Mouse (Mus musculus) limb, embryonic 11.5 days (tissue): ENCODE results near the gene Ppat. TPM values are rescaled to one million over a fixed set of nuclear protein-coding genes. Genes with fewer than 3 reads are reported as not detected.
"Not testable (repeated sequence)": the region's sequence is repeated elsewhere in the genome, so short reads cannot be mapped to it uniquely, and the experiment has no call there.

Experiments
- ATAC-seq: fragments of 200-750 bp; cut with Nextera tagmentation; 2 replicates; pipeline ENCODE4 v1.8.0; 2017; ENCODE audit warnings: low read depth; ENCODE audit not compliant: insufficient number of reproducible peaks, low FRiP score, low TSS enrichment
- DNase-seq: peaks from one replicate; pipeline ENCODE4 v3.0.0-alpha.2; 2015; ENCODE audit warnings: low spot score
- H3K27ac ChIP-seq: fragments of 300-500 bp; sonication (generic); replicated peaks from 2 replicates; pipeline ENCODE4 v1.5.1; 2014; ENCODE audit warnings: low read depth, mild to moderate bottlenecking, low read length
- H3K27me3 ChIP-seq: fragments of 300-500 bp; sonication (generic); 2 replicates; pipeline ENCODE4 v1.6.1; 2014; ENCODE audit warnings: mild to moderate bottlenecking, low read length, mixed read lengths; ENCODE audit not compliant: control insufficient read depth, insufficient read depth
- H3K36me3 ChIP-seq: fragments of 300-500 bp; sonication (generic); 2 replicates; pipeline ENCODE4 v1.6.1; 2014; ENCODE audit warnings: mild to moderate bottlenecking, low read length, moderate library complexity, mixed read lengths; ENCODE audit not compliant: control insufficient read depth, insufficient read depth
- H3K4me1 ChIP-seq: fragments of 300-500 bp; sonication (generic); 2 replicates; pipeline ENCODE4 v1.6.1; 2014; ENCODE audit warnings: low read length, mixed read lengths; ENCODE audit not compliant: control insufficient read depth, insufficient read depth
- H3K4me2 ChIP-seq: fragments of 300-500 bp; sonication (generic); 2 replicates; pipeline ENCODE4 v1.6.1; 2014; ENCODE audit warnings: low read depth, mild to moderate bottlenecking, moderate library complexity; ENCODE audit not compliant: severe bottlenecking
- H3K4me3 ChIP-seq: fragments of 300-500 bp; sonication (generic); 2 replicates; pipeline ENCODE4 v1.5.1; 2014; ENCODE audit warnings: low read depth, low read length
- H3K9ac ChIP-seq: fragments of 300-500 bp; sonication (generic); 2 replicates; pipeline ENCODE4 v1.6.1; 2014; ENCODE audit warnings: mild to moderate bottlenecking, low read length
- H3K9me3 ChIP-seq: fragments of 300-500 bp; sonication (generic); 2 replicates; pipeline ENCODE4 v1.6.1; 2016; ENCODE audit warnings: low read length; ENCODE audit not compliant: control insufficient read depth
- WGBS: fragments of 180-500 bp; shearing (Covaris S2); extraction: QIAGEN DNeasy Blood & Tissue Kit; methylation state at CpG from one replicate; pipeline ENCODE4 v1.1.7; 2014; 5-methylcytosine and 5-hydroxymethylcytosine counted together
- polyA plus RNA-seq: library from polyadenylated mRNA; unstranded; fragments of >200 nt; fragmentation: Nextera tagmentation; extraction: Ambion mirVana; gene quantifications from 2 replicates; pipeline ENCODE4 v1.2.1, GENCODE M21; 2014

The Ppat gene
- polyA plus RNA-seq, 1 experiment from 2014 or later: 42.5 TPM

DNA sequence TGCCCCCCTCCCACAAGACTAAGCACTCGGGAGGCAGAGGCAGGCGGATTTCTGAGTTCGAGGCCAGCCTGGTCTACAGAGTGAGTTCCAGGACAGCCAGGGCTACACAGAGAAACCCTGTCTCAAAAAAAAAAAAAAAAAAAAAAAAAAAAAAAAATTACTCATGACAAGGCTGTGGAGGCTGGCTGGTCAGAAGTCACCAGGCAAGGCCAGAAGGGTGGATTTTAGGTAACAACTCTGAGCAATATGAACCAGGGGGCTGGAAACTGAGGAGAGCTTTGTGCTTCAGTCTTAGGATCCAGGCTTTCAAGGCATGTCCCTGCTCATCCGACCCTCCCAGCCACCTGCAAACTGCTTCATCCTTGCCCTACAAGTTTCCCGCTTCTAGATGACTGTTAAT, 38.9 kb downstream of the Ppat start:
- DNase-seq, H3K27ac ChIP-seq, H3K36me3 ChIP-seq, ATAC-seq, H3K9me3 ChIP-seq, H3K9ac ChIP-seq, H3K4me1 ChIP-seq, H3K27me3 ChIP-seq, H3K4me2 ChIP-seq, H3K4me3 ChIP-seq: not testable (repeated sequence)
- 85% methylated on average over 5 of the region's 5 CpGs for WGBS

DNA sequence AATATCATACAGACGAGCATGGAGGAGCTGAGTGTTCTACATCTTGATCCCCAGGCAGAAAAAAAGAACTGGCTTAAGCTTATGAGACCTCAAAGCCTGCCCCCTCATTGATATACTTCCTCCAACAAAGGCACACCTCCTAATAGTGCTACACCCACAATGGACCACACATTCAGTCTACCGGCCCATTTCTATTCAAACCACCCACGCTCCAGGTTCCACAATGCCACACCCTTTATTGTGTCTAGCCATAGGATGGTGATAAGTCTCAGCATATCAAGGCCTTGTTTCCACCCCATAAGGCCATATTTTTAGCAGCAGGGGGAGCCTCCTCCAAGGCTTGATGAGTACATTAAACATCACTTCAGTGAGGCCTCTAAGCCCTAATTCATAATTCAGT, 40.6 kb downstream of the Ppat start:
- Histone ChIP-seq H3K27ac (no peak overlapping the region), H3K36me3 (no peaks in the 10 kb centered on the region; the same call in 1 of the 2 replicates), H3K4me1 (no peaks in the 10 kb centered on the region), H3K27me3 (no peaks in the 10 kb centered on the region), H3K9me3 (no peaks in the 10 kb centered on the region), H3K4me2 (no peak overlapping the region), H3K4me3 (no peak overlapping the region), H3K9ac (no peak overlapping the region)
- no peak for ATAC-seq
- no peak for DNase-seq
- 87% methylated on average over 3 of the region's 3 CpGs for WGBS

DNA sequence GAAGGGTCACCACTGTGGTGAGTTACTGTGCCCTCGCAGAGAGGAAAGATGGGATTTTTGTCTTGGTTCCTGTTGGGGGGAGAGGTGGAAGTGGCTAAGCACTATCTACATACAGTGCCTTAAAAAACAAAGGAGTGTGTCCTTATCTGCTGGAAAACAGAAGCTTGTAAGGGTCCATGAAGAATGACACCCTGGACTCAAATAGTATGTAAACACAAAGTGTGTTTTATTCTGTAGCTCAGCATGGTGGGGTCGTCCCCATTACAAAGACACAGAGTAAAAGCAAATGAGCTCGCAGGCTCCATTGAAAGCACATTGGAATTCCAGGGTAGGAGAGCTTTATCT, 45.3 kb downstream of the Ppat start:
- Histone ChIP-seq H3K4me2 (peak overlapping the region; percentile 75), H3K27ac (no peak overlapping the region), H3K4me3 (peak overlapping the region; percentile 69), H3K27me3 (no peaks in the 10 kb centered on the region), H3K4me1 (no peaks in the 10 kb centered on the region), H3K36me3 (no peaks in the 10 kb centered on the region; the same call in 1 of the 2 replicates), H3K9me3 (no peaks in the 10 kb centered on the region), H3K9ac (peak overlapping the region; percentile 81)
- DNase-seq (no peak), ATAC-seq (no peak)
- WGBS: 44% methylated on average over 3 of the region's 3 CpGs

DNA sequence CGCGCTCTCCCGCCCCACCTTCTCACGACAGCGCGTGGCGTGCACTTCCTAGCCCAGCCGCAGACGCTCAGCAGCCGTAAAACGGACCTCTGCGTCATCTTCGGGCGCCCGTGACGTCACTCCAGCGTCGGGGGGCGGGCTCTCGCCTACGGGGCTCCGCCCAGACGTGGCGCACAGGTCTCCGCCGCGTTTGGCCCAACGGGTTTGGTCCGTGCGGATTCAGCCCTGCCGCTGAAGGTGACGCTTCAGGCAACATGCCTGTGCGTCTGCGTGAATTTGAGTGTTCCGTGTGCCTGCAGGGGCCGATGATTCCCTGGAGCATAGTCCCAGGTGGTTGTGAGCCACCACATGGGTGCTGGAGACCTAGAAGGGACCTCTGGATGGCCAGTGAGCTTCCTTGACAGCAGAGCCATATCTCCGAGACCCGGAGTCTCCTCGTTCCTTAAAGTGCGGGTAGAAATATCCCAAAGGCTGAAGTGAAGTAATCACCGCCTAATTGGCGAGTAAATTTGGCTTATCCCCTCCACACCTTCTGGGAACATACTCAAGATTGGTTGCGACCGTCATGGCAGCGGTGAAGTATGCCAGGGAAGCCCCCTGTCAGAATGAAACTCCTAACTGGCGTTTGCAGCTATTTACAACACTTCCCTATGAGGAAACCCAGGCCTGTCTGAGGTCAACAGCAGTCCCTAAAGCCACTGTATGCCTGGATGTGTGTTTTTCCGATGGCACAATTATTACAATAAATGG, 45.8 kb downstream of the Ppat start, which contains the start of gene Aasdh:
Aasdh (minus strand) TSS at position 110 of the 750 bp plus-strand sequence.
- H3K27ac ChIP-seq: peak within 1 kb of the TSS; percentile 47; the same call in 1 of the 2 replicates
- H3K4me1 ChIP-seq: no peaks in the 10 kb centered on the region
- no peaks in the 10 kb centered on the region for H3K9me3 ChIP-seq
- no peaks in the 10 kb centered on the region; the same call in 1 of the 2 replicates for H3K36me3 ChIP-seq
- H3K4me3 ChIP-seq: peak within 1 kb of the TSS; percentile 69
- WGBS: under 1% methylated on average over 47 of the region's 47 CpGs
- no peaks in the 10 kb centered on the region for H3K27me3 ChIP-seq
- H3K9ac ChIP-seq: peak within 1 kb of the TSS; percentile 81
- DNase-seq: peak; percentile 100
- peak within 1 kb of the TSS; percentile 75 for H3K4me2 ChIP-seq
- ATAC-seq: peak; percentile 97

DNA sequence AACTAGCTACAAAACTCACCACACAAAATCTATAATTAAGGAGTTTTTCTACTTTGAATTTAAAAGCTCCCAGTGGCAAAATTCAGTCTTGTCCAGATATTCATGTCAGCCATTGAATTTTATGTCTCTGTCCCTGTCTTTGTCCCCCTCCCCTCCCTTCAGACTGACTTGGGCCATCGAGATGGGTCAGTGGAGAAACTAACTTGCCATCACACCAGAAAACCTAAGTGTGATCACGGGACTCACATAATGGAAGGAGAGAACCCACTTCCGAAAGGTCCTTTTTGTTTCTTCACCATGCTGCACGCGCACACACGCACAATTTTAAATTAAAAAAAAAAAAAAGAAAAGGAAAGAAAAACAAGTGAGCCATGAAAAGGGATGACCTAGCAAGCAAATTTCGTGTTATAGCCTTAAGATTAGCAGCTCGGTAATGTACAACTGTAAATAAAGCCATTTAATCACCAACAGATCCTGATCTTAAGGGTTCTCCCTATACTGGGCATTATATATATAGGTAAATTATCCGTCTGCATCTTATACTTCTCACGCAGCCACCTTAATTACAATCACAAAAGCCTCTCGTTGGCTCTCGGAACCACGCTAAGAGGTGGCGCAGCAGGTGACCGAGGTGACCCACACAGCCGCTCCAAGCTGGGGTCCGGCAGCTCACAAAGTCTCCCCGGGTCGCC, 46.5 kb downstream of the Ppat start:
- Histone ChIP-seq H3K4me2 (peak overlapping the region; percentile 75), H3K9ac (peak overlapping the region; percentile 81), H3K4me1 (no peaks in the 10 kb centered on the region), H3K36me3 (no peaks in the 10 kb centered on the region; the same call in 1 of the 2 replicates), H3K4me3 (peak overlapping the region; percentile 69), H3K9me3 (no peaks in the 10 kb centered on the region), H3K27ac (peak overlapping the region; percentile 47; the same call in 1 of the 2 replicates), H3K27me3 (no peaks in the 10 kb centered on the region)
- ATAC-seq (peak; percentile 67; the same call in 1 of the 2 replicates), DNase-seq (peak; percentile 26)
- WGBS: 2% methylated on average over 19 of the region's 19 CpGs

DNA sequence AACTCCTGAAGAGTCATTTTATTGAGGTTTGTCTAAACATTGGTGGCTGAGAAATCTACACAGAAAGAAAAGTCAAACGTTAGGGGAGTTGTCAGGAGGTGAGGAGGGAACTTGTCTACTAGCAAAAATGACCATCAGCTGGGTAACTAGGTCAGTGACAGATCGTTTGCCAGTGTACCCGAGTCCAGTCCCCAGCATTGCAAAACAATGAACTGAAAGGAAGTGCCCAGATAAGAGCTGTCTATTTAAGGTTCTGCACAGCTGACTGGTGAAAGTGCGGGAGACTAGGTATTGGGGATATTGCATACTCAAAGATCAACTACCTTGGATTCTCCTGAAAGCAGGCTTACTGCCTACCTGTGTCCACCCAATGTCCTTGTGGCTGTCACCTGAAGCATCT, 49.2 kb downstream of the Ppat start:
- DNase-seq: no peak
- Histone ChIP-seq H3K27me3 (no peaks in the 10 kb centered on the region), H3K4me3 (no peak overlapping the region), H3K9ac (no peak overlapping the region), H3K9me3 (no peaks in the 10 kb centered on the region), H3K4me1 (no peaks in the 10 kb centered on the region), H3K36me3 (no peaks in the 10 kb centered on the region), H3K4me2 (no peak overlapping the region), H3K27ac (no peak overlapping the region)
- WGBS: 84% methylated on average over 4 of the region's 4 CpGs
- no peak for ATAC-seq

DNA sequence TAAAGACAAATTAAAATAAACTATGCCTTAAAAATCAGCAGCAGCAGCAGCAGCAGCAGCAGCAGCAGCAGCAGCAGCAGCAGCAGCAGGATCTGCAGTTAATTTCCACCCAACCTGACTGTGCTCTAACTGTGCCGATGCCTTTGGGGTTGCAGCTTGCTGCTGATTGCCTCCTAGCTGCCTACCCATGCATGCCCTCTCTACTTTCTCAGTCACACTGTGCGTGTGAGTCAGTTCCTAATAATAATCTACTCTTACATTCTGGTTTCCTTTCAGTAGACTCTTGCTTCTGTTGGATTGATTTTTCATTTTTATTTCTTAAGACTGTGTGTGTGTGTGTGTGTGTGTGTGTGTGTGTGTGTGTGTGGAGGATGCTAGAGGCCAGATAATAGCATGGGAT, 58.3 kb downstream of the Ppat start:
- WGBS: 93% methylated on average over 2 of the region's 2 CpGs
- Histone ChIP-seq H3K27ac (no peak overlapping the region), H3K9me3 (no peaks in the 10 kb centered on the region), H3K9ac (no peak overlapping the region), H3K4me2 (no peak overlapping the region), H3K4me3 (no peak overlapping the region), H3K4me1 (no peaks in the 10 kb centered on the region), H3K27me3 (no peaks in the 10 kb centered on the region), H3K36me3 (peaks cover 4% of the 10 kb centered on the region; the same call in 1 of the 2 replicates)
- DNase-seq (no peak), ATAC-seq (no peak)

DNA sequence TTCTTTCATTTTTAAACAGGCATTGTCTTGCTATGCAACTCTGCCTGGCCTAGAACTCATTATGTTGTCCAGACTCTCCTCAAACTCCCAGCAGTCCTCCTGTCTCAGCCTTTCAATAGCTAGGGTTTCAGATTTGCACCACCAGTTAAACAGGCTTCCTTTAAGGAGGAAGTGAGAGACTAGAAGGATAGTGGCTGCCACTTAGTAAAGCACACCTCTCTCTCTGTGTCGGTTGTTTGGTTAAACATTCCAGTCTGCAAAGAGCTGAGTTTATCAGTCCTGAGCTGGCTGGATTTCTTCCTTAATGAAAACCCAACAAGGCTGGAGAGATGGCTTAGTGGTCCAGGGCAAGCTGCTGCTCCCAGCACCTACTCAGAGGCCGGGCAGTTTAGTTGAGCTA, 58.8 kb downstream of the Ppat start:
- ATAC-seq (no peak), DNase-seq (no peak)
- WGBS: 84% methylated on average over 2 of the region's 2 CpGs
- H3K4me3 ChIP-seq: no peak overlapping the region
- peaks cover 4% of the 10 kb centered on the region; the same call in 1 of the 2 replicates for H3K36me3 ChIP-seq
- no peaks in the 10 kb centered on the region for H3K4me1 ChIP-seq
- H3K9ac ChIP-seq: no peak overlapping the region
- no peak overlapping the region for H3K4me2 ChIP-seq
- no peaks in the 10 kb centered on the region for H3K27me3 ChIP-seq
- no peaks in the 10 kb centered on the region for H3K9me3 ChIP-seq
- no peak overlapping the region for H3K27ac ChIP-seq
